Mouse (Mus musculus) Patski (cell line): ENCODE results near the gene Slc4a4. TPM values are rescaled to one million over a fixed set of nuclear protein-coding genes. Genes with fewer than 3 reads are reported as not detected.

Source experiments
- ATAC-seq: fragments of 100-300 bp; one replicate; pipeline ENCODE4 v1.8.0; 2021
- CTCF ChIA-PET: fragments of 350-600 bp; sonication (Branson Sonifier 250); formaldehyde crosslinking; loops from one replicate; lab custom pipeline; 2022; ENCODE audit warnings: inconsistent platforms; lab: Charles Lee
- POLR2A ChIA-PET: fragments of 350-600 bp; sonication (Branson Sonifier 250); formaldehyde crosslinking; loops from one replicate; lab custom pipeline; 2022; ENCODE audit warnings: antibody characterized with exemption, inconsistent platforms; lab: Charles Lee
- DNase-seq: peaks from one replicate; pipeline ENCODE4 v3.0.0-alpha.2; 2011; ENCODE audit warnings: low read depth, low spot score
- H3K27me3 ChIP-seq: fragments of 371-371 bp; one replicate; pipeline ENCODE4 v1.5.1; 2021
- CTCF ChIP-seq: fragments of 100-300 bp; IDR thresholded peaks from one replicate; pipeline ENCODE4 v1.5.1; 2021
- in situ Hi-C: fragments of 300-500 bp; cut with MboI; formaldehyde crosslinking; loops from 3 replicates; pipeline ENCODE4 v1.11.1; 2018; ENCODE audit warnings: low pct_unique_long_range_greater_than_20kb, mixed read lengths
- polyA plus RNA-seq: library from polyadenylated mRNA; unstranded; gene quantifications from one replicate; pipeline ENCODE4 v1.2.3, GENCODE M21; 2021

Gene Slc4a4
- polyA plus RNA-seq, 1 experiment from 2014 or later, result 6.8 TPM

GRCm38 (mm10) chr5:89052230-89052629 lies 165.6 kb downstream of the Slc4a4 start:
- in situ Hi-C loops, result no loop called here
- ChIA-PET POLR2A (no interaction called here), CTCF (interaction anchor here (1.6 to 3.7 kb wide), 2 partner anchors 8 to 17 kb away, joined by 6 to 14 read pairs; no protein-coding TSS in a partner anchor)
- H3K27me3 ChIP-seq, result no peaks in the 10 kb centered on the region
- no peak for TF ChIP-seq CTCF
- DNase-seq (no peak), ATAC-seq (no peak)

DNA sequence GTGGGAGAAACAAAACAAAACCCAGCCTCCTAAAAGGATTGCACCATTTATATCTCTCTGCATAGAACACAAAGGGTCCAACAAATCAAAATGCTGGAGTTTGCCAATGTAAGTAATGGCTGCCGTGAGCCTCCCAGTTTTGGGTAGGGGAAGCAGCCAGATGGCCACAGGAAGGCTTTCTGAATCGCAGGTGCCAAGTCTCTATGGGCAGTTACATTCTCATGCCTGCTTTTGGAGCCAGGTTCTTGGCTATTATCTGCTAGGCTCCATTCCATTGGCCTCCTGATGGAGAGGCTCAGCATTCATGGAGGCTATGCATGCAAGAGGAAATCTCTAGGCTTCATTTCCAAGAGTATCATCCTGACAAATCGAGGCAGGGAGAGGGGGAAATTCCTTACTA lies 169.0 kb downstream of the Slc4a4 start:
- CTCF ChIA-PET, result no interaction called here
- TF ChIP-seq CTCF, result no peak

DNA sequence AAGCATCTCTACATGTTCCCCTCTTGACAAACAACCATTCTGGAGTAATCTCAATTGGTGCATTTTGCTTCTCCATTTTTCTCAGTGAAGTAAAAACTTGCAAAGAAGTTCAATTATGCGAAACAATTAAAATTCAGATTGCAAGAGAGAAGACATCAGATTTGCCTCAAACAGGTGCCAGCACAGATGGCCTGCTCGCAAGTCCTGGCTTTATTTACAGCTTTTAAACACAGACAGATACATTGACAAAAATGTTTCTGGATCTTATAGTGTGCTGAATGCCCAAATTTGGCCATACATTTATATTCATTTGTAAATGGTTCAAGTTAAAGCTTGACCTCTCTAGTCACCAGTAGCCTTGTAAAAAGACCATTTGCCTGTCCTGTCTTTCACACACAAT lies 169.8 kb downstream of the Slc4a4 start:
- ATAC-seq (no peak), DNase-seq (no peak)
- H3K27me3 ChIP-seq, result no peaks in the 10 kb centered on the region
- POLR2A ChIA-PET, result no interaction called here
- in situ Hi-C loops, result no loop called here
- no peak for TF ChIP-seq CTCF
- CTCF ChIA-PET, result no interaction called here

More for the DNA sequence above, 169.0 kb downstream of the Slc4a4 start:
- POLR2A ChIA-PET, result no interaction called here
- no peak for ATAC-seq
- H3K27me3 ChIP-seq, result no peaks in the 10 kb centered on the region
- DNase-seq, result no peak
- in situ Hi-C loops, result no loop called here

GRCm38 (mm10) chr5:89061097-89061496 lies 174.5 kb downstream of the Slc4a4 start:
- no peaks in the 10 kb centered on the region for H3K27me3 ChIP-seq
- ChIA-PET CTCF (interaction anchor here (0.7 to 1.7 kb wide), 3 partner anchors 10 to 28 kb away, joined by 3 to 14 read pairs (median 3); no protein-coding TSS in a partner anchor), POLR2A (no interaction called here)
- in situ Hi-C loops, result no loop called here
- DNase-seq, result no peak
- no peak for TF ChIP-seq CTCF
- no peak for ATAC-seq

DNA sequence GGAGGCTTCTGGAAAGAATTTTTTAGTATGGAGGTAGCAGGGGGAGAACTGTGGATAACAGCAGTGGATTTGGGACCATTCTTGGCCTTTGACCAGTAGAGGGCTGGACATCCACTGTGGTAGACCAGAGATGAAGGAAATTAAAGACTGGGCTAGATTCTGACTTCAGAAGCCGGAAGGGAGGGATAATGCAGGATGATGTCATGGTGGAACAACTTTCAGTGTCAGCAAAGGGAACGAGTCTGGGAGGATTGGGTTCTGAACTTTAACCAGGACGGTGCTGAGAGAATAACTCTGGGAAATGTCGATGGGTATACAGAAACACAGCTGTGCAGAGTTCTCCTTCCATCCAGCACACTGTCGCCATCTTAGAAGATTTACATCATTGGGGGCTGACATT lies 175.7 kb downstream of the Slc4a4 start:
- ChIA-PET POLR2A (no interaction called here), CTCF (no interaction called here)
- ATAC-seq, result no peak
- TF ChIP-seq CTCF, result no peak
- H3K27me3 ChIP-seq, result no peaks in the 10 kb centered on the region
- in situ Hi-C loops, result no loop called here
- no peak for DNase-seq

GRCm38 (mm10) chr5:89067111-89067510 lies 180.5 kb downstream of the Slc4a4 start:
- no peaks in the 10 kb centered on the region for H3K27me3 ChIP-seq
- ATAC-seq (no peak), DNase-seq (no peak)
- in situ Hi-C loops, result no loop called here
- no peak for TF ChIP-seq CTCF
- CTCF ChIA-PET, result interaction anchor here (0.8 kb wide), 1 partner anchor 8 kb away, joined by 3 read pairs; no protein-coding TSS in a partner anchor
- POLR2A ChIA-PET, result no interaction called here

DNA sequence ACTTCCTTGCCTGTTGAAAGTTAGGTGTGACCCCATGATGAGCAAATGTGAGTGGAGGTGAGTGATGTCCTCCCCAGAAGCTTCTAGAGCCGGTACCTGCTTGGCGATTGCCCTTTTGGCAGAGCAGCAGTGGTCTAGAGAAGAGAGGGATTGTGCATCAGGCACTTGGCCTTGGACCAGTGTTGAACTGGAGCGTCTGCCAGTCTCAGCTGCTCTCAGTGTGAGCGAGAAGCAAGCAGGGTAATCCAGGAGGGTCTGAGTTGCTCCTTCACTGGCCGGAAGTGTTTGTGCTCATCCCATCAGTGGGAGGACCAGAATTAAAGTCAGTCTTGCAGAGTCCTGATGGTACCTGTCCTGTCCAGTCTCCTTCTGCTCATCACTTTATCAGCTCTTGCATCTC lies 181.5 kb downstream of the Slc4a4 start:
- ATAC-seq, result no peak
- H3K27me3 ChIP-seq, result no peaks in the 10 kb centered on the region
- no peak for TF ChIP-seq CTCF
- in situ Hi-C loops, result no loop called here
- ChIA-PET CTCF (interaction anchor here (1.1 kb wide), 1 partner anchor 10 kb away, joined by 3 read pairs; no protein-coding TSS in a partner anchor), POLR2A (no interaction called here)
- DNase-seq, result no peak

DNA sequence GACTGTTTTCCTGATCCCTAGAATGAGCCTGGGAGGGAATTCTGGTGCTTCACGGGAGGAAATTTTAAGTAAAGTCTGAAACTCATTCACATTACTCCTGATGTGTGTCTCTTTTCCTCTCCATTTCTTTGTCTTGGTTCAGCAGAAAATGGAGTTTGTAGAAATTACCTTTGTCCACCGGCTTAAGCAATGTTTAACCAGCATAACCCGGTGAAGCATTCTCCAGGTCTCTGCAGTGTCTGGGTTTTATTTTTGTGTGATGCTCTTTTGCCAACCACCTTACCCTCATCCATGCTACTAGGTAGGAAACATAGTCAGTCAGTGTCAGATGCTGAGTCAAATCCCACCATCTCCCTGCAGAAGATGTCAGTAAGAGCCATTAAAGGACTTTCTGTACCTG lies 183.4 kb downstream of the Slc4a4 start:
- no peak for TF ChIP-seq CTCF
- no peak for DNase-seq
- POLR2A ChIA-PET, result no interaction called here
- in situ Hi-C loops, result no loop called here
- CTCF ChIA-PET, result interaction anchor here (1.1 to 3.4 kb wide), 2 partner anchors 11 to 62 kb away, joined by 4 to 15 read pairs; no protein-coding TSS in a partner anchor
- no peak for ATAC-seq
- H3K27me3 ChIP-seq, result no peaks in the 10 kb centered on the region

DNA sequence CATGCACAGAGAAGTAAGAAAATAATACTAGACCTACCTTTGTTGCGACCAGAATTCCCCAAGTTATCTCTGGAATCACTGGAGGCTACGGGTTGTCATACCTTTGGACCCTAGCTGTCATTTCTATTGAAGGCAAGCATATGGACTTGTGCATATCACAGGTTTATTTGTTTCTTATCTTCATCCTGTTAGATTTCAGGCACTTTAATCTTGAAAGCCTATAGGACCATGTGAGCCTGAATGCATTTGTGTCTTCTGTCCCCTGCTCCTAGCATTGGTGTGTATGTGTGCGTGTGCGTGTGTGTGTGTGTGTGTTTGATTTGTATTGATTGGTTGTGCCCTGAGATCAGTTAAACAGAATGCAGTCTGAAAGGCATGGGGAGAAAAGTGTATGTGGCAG lies 185.3 kb downstream of the Slc4a4 start:
- ATAC-seq, result no peak
- TF ChIP-seq CTCF, result no peak
- in situ Hi-C loops, result no loop called here

DNA sequence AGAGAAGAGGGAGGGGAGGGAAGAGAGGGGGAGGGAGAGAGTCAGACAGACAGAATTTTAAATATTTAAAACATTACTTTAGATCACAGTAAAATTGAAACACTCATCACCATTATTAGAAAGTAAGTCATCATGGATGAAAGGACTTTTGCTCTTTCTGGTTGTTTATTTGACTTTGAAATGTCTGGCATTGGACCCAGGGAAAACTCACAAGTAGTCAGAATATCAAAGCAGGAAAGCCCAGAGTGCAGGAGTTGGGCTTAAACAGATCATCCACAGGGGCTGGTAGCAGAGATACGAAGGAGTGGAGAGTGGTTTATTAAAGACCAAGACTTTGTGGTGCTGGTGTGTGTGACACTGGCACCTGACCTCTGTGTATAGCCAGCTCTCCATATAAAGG lies 191.1 kb downstream of the Slc4a4 start:
- no peak for TF ChIP-seq CTCF
- ChIA-PET CTCF (no interaction called here), POLR2A (no interaction called here)
- DNase-seq (no peak), ATAC-seq (no peak)
- in situ Hi-C loops, result no loop called here
- H3K27me3 ChIP-seq, result no peaks in the 10 kb centered on the region

More for the DNA sequence above, 185.3 kb downstream of the Slc4a4 start:
- ChIA-PET POLR2A (no interaction called here), CTCF (interaction anchor here (1.2 to 3.4 kb wide), 2 partner anchors 9 to 12 kb away, joined by 3 to 15 read pairs; no protein-coding TSS in a partner anchor)
- no peak for DNase-seq
- H3K27me3 ChIP-seq, result no peaks in the 10 kb centered on the region

GRCm38 (mm10) chr5:89083476-89083875 lies 196.9 kb downstream of the Slc4a4 start:
- no peaks in the 10 kb centered on the region for H3K27me3 ChIP-seq
- no peak for TF ChIP-seq CTCF
- in situ Hi-C loops, result no loop called here
- ATAC-seq (no peak), DNase-seq (no peak)
- POLR2A ChIA-PET, result no interaction called here
- CTCF ChIA-PET, result interaction anchor here (1.6 kb wide), 1 partner anchor 21 kb away, joined by 5 read pairs; no protein-coding TSS in a partner anchor
